15 mouse cellular contexts compared by ENCODE assay signal in genomic region chr15:82232651-82233050, GRCm38 (mm10). TPM values are rescaled to one million over a fixed set of nuclear protein-coding genes. Genes with fewer than 3 reads are reported as not detected.
"Had no signal": no experiment of that assay in that cellular context is flagged by ENCODE, and none has a peak within 500 bp of the region (broad histone marks: within the 10 kb centered on the region; RNA-seq: fewer than 3 reads in every experiment).

No protein-coding gene starts in this region.

- DNase-seq: kidney, adult 11 months; kidney, adult 9 months; kidney, postnatal 4 days; liver; lung, adult 2 months; lung, postnatal 36 days; thymus, postnatal 4 days had no signal

- H3K9me3 ChIP-seq: midbrain, embryonic 13.5 days; neural tube, embryonic 15.5 days had no signal

- H3K9ac ChIP-seq: liver, embryonic 14.5 days; neural tube, embryonic 15.5 days had no signal

- H3K4me3 ChIP-seq: midbrain, embryonic 13.5 days; myocyte; neural tube, embryonic 15.5 days had no signal

- H3K27me3 ChIP-seq: midbrain, embryonic 13.5 days; neural tube, embryonic 15.5 days had no signal

- ATAC-seq: lung, postnatal 0 days; midbrain, embryonic 13.5 days had no signal

- H3K27ac ChIP-seq: kidney, postnatal 0 days; liver, embryonic 14.5 days; midbrain, embryonic 13.5 days; neural tube, embryonic 15.5 days; stomach, postnatal 0 days had no signal

- H3K4me1 ChIP-seq: midbrain, embryonic 13.5 days had no signal

- H3K36me3 ChIP-seq: midbrain, embryonic 13.5 days; neural tube, embryonic 15.5 days had no signal

- H3K4me2 ChIP-seq: midbrain, embryonic 13.5 days; neural tube, embryonic 15.5 days had no signal

RNA-seq across cellular contexts. Expression of gene Tnfrsf13c, which starts 8.5 kb away (rescaled TPM):
- polyA plus RNA-seq: midbrain, embryonic 13.5 days; stomach, postnatal 0 days had no signal

RNA-seq across cellular contexts. Expression of gene 1500009C09Rik, which starts 19.5 kb away (rescaled TPM):
- total RNA-seq: megakaryocyte progenitor cell, adult 5-6 weeks had no signal
- polyA plus RNA-seq: kidney, postnatal 0 days; lung, adult 2 months; lung, postnatal 0 days; myocyte had no signal
